Mouse (Mus musculus) lung, embryonic 14.5 days (tissue): ENCODE measurements around the gene Actn2. TPM values are rescaled to one million over a fixed set of nuclear protein-coding genes. Genes with fewer than 3 reads are reported as not detected.
A peak's percentile ranks its signal among the peaks of the same experiment; 100 is the strongest.

Experiments used
- ATAC-seq: fragments of 200-750 bp; cut with Nextera tagmentation; 2 replicates; pipeline ENCODE4 v1.8.0; 2017; ENCODE audit warnings: mild to moderate bottlenecking, moderate TSS enrichment, moderate library complexity; ENCODE audit not compliant: insufficient read depth
- DNase-seq: peaks from one replicate; pipeline ENCODE4 v3.0.0-alpha.2; 2015
- H3K27ac ChIP-seq: fragments of 300-500 bp; sonication (generic); 2 replicates; pipeline ENCODE4 v1.5.1; 2014; ENCODE audit warnings: low read depth, mild to moderate bottlenecking, moderate library complexity
- H3K27me3 ChIP-seq: fragments of 300-500 bp; sonication (generic); 2 replicates; pipeline ENCODE4 v1.6.1; 2014; ENCODE audit warnings: low read length, control low read depth; ENCODE audit not compliant: insufficient read depth
- H3K36me3 ChIP-seq: fragments of 300-500 bp; sonication (generic); 2 replicates; pipeline ENCODE4 v1.6.1; 2014; ENCODE audit warnings: control low read depth; ENCODE audit not compliant: insufficient read depth
- H3K4me1 ChIP-seq: fragments of 300-500 bp; sonication (generic); 2 replicates; pipeline ENCODE4 v1.6.1; 2014; ENCODE audit warnings: antibody characterized with exemption, control low read depth; ENCODE audit not compliant: insufficient read depth
- H3K4me2 ChIP-seq: fragments of 300-500 bp; sonication (generic); 2 replicates; pipeline ENCODE4 v1.6.1; 2014; ENCODE audit warnings: mild to moderate bottlenecking
- H3K4me3 ChIP-seq: fragments of 300-500 bp; sonication (generic); 2 replicates; pipeline ENCODE4 v1.5.1; 2014; ENCODE audit warnings: low read depth, low read length
- H3K9ac ChIP-seq: fragments of 300-500 bp; sonication (generic); 2 replicates; pipeline ENCODE4 v1.6.1; 2014
- H3K9me3 ChIP-seq: fragments of 300-500 bp; sonication (generic); 2 replicates; pipeline ENCODE4 v1.6.1; 2016; ENCODE audit warnings: low read depth, low read length, control low read depth
- CTCF ChIP-seq: IDR thresholded peaks from 2 replicates; pipeline ENCODE4 v1.5.1; 2016; ENCODE audit warnings: antibody characterized with exemption, low read depth
- WGBS: fragments of 180-500 bp; shearing (Covaris S2); extraction: QIAGEN DNeasy Blood & Tissue Kit; methylation state at CpG from one replicate; pipeline ENCODE4 v1.1.7; 2014; 5-methylcytosine and 5-hydroxymethylcytosine counted together
- polyA plus RNA-seq: library from polyadenylated mRNA; unstranded; fragments of >200 nt; fragmentation: Nextera tagmentation; extraction: Ambion mirVana; gene quantifications from 2 replicates; pipeline ENCODE4 v1.2.1, GENCODE M21; 2014

Gene Actn2
- 0.57 and 10.2 TPM in 2 replicates for polyA plus RNA-seq

DNA sequence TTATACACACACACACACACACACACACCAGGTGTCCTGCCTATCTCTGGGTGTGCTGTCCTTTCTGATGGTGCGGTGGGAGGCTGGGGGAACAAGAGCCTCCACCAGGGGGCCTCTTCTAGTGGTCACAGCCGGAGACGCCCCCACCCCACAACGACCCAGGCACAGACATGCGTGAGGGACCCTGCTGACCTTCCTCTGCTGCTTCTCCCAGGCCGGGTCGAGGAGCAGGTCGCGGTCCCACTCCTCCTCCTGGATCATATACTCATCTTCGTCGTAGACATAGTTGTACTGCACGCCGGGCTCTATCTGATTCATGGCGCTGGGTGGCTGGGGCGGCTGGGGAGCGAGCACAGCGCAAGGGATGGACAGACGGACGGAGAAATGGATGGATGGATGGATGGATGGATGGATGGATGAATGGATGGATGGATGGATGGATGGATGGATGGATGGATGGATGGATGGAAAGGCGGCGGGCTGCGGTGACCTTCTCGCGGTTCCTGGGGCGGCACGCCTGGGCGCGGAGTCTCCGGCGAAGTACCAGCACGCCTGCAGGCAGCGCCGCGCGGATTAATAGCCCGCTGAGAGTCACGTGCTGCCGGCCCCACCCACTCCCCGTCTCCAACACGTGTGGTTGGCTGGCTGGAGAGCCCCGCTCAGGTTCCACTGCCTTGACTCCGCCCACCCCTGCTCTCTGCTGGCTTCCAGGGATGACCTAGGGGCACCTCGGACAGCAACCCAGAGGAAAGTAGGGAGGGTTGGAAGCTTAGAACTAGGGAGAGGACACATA lies at the start of gene Actn2:
TSS of gene Actn2 (minus strand) at position 578 of the 793 bp plus-strand sequence.
- Histone ChIP-seq H3K4me2 (peak within 1 kb of the TSS; percentile 78), H3K9ac (peak within 1 kb of the TSS; percentile 43), H3K4me1 (peaks cover 6% of the 10 kb centered on the region; the same call in 1 of the 2 replicates), H3K27ac (no peak within 1 kb of the TSS; the same call in 1 of the 2 replicates), H3K4me3 (peak within 1 kb of the TSS; percentile 31), H3K9me3 (no peaks in the 10 kb centered on the region), H3K27me3 (no peaks in the 10 kb centered on the region), H3K36me3 (no peaks in the 10 kb centered on the region)
- DNase-seq (peak; percentile 87), ATAC-seq (peak; percentile 99)
- peak; percentile 46 for TF ChIP-seq CTCF
- under 1% methylated on average over 40 of the region's 43 CpGs for WGBS

DNA sequence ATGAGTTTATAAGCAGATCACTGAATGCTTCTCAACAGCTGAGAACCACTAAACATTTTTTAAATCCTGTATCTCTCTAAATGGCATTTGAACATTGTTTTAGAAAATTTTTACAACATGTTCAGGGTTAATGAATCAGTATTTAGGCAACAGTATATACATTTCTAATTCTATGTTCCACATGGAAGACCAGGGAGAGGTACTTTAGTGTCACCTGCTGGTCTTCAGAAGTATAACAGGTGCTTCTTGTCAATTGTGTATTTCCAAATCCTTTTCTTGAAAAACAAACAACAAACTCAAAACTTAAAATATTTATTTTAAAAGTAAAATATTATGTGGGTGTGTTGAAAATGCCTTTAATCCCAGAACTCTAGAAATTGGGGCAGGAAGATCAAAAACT lies 45.7 kb upstream of the Actn2 start:
- Histone ChIP-seq H3K36me3 (no peaks in the 10 kb centered on the region), H3K27ac (no peak overlapping the region), H3K9me3 (no peaks in the 10 kb centered on the region), H3K9ac (no peak overlapping the region), H3K4me1 (no peaks in the 10 kb centered on the region), H3K4me3 (no peak overlapping the region), H3K4me2 (no peak overlapping the region), H3K27me3 (no peaks in the 10 kb centered on the region)
- ATAC-seq = no peak
- peak; percentile 73 for TF ChIP-seq CTCF
- peak; percentile 78 for DNase-seq

DNA sequence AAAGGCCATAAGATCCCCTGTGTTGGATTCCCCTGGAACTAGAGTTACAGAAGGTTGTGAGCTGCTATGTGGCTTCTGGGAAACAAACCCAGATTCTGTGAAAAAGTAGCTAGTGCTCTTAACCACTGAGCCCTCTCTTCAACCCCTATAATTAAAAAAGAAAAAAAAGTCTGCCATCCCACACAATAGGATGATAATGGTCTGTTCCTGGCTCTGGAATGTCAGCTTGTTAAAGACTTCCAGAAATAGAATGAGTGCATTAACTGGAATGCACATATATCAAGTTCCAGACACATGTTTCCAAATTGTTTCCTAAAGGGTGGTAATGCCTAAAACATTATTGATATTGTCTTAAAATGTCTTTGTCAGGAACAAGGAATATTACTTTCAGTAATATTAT lies 44.2 kb upstream of the Actn2 start:
- Histone ChIP-seq H3K27ac (no peak overlapping the region), H3K9ac (no peak overlapping the region), H3K4me3 (no peak overlapping the region), H3K4me2 (no peak overlapping the region), H3K36me3 (no peaks in the 10 kb centered on the region), H3K9me3 (no peaks in the 10 kb centered on the region), H3K27me3 (no peaks in the 10 kb centered on the region), H3K4me1 (no peaks in the 10 kb centered on the region)
- DNase-seq (no peak), ATAC-seq (no peak)
- TF ChIP-seq CTCF = no peak

DNA sequence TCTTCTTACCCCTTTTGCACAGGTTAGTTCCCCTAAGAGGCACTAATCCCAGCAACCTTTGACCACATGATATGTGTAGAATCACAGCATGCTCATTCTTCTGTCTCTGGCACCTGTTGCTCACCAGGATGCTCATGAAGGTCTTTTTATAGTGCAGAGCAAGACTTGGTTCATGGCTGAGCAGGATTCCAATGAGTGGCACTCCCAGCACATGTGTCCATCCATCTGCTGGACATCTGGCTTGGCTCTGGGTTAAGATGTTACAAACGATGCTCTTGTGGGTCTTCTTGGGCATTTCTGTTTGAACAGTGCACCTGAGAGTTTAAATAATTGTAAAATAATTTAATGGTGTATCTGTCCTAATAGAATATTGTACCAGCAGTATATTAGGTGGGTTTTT lies 36.2 kb upstream of the Actn2 start:
- no peaks in the 10 kb centered on the region for H3K27me3 ChIP-seq
- ATAC-seq (no peak), DNase-seq (no peak)
- no peak overlapping the region for H3K4me3 ChIP-seq
- no peaks in the 10 kb centered on the region for H3K9me3 ChIP-seq
- H3K4me2 ChIP-seq = no peak overlapping the region
- TF ChIP-seq CTCF = no peak
- H3K27ac ChIP-seq = no peak overlapping the region
- H3K4me1 ChIP-seq = no peaks in the 10 kb centered on the region
- WGBS = 67% methylated on average over 1 of the region's 1 CpGs
- H3K9ac ChIP-seq = no peak overlapping the region
- H3K36me3 ChIP-seq = no peaks in the 10 kb centered on the region

DNA sequence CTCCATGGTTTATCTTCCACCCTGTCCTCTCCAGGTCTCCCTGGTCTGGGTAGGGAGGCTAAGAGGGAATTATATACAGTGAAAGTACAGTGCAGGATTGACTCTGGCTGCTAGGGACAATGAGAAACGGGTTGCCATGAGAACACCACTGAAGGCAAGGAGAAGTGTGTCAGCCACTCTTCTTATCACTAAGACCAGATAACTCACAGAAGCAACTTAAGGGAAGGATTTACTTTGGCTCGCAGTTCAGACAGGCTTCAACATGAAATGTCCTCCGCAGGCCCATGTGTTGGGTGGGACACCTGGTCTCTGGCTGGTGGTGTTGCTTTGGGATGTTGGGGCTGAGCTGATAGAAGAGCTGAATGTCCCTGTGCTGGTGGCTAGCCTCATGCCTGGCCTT lies 32.2 kb upstream of the Actn2 start:
- Histone ChIP-seq H3K9me3 (no peaks in the 10 kb centered on the region), H3K27me3 (no peaks in the 10 kb centered on the region), H3K4me1 (no peaks in the 10 kb centered on the region), H3K9ac (no peak overlapping the region), H3K36me3 (no peaks in the 10 kb centered on the region), H3K4me2 (no peak overlapping the region), H3K4me3 (no peak overlapping the region), H3K27ac (no peak overlapping the region)
- ATAC-seq (no peak), DNase-seq (no peak)
- no peak for TF ChIP-seq CTCF
- WGBS = 55% methylated on average over 3 of the region's 3 CpGs

DNA sequence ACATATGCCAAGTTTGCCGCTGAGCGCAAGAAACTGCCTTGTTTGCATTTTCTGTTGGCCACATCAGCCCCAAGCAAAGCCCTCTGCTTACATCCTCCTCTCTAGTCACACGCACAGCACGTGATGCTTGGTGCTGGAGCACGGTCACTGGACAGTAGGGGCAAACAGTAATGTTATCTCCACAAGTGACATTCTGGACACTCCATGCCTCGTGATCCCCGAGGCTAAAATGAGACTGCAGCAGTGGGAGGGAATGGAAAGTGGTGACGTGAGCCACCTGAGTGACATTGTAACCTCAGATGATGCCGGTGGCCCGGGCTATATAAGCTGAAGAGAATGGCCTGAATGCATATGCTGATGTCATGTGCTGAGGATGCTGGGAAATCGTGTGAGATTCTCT lies 29.4 kb upstream of the Actn2 start:
- WGBS = 72% methylated on average over 11 of the region's 11 CpGs
- Histone ChIP-seq H3K4me2 (no peak overlapping the region), H3K9ac (no peak overlapping the region), H3K36me3 (no peaks in the 10 kb centered on the region), H3K9me3 (no peaks in the 10 kb centered on the region), H3K27me3 (no peaks in the 10 kb centered on the region), H3K4me3 (no peak overlapping the region), H3K4me1 (no peaks in the 10 kb centered on the region), H3K27ac (no peak overlapping the region)
- ATAC-seq (no peak), DNase-seq (no peak)
- no peak for TF ChIP-seq CTCF

DNA sequence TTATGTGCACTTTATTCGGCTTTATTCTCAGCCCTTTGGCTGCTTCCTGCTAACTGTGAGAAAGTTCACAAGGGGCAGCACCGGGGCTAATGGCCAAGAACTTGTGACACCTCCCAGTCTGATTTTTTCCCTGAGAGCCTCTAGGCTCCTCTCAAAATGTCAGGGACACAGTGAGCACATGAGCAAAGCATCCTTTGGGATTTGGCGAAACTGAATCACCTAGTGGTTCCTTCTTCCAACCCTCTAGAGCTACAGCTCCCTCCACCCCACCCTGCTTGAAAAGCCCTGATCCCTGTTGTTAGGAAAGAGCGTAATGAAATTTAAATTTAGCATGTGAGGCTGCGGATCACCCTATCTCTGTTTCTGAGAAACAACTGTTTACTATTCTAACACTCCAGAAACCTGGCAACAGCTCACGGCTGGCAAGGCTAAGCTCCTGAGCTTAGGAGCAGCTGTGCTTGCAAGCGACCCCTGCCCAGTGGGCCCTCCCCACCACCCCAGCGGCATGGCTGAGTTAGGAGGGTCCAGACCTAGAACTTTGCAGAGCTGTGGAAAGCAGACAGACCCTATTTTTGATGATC lies 28.6 kb upstream of the Actn2 start:
- Histone ChIP-seq H3K9ac (no peak overlapping the region), H3K4me3 (no peak overlapping the region), H3K4me2 (no peak overlapping the region), H3K27me3 (no peaks in the 10 kb centered on the region), H3K36me3 (no peaks in the 10 kb centered on the region), H3K4me1 (no peaks in the 10 kb centered on the region), H3K27ac (no peak overlapping the region), H3K9me3 (no peaks in the 10 kb centered on the region)
- ATAC-seq (no peak), DNase-seq (peak; percentile 3)
- 39% methylated on average over 8 of the region's 8 CpGs for WGBS
- TF ChIP-seq CTCF = no peak
